ENCODE assay signal across 25 mouse cellular contexts in genomic region chr6:111621684-111622480, GRCm38 (mm10).
A peak's percentile ranks its signal among the peaks of the same experiment; 100 is the strongest.
DNase-seq lines count a peak whose midpoint lies in the region; ATAC-seq and TF ChIP-seq lines count a peak whose summit lies in the region.
"Had no signal": no experiment of that assay in that cellular context is flagged by ENCODE, and none has a peak within 500 bp of the region (broad histone marks: within the 10 kb centered on the region; RNA-seq: fewer than 3 reads in every experiment).

No protein-coding gene starts in this region.

- H3K27ac ChIP-seq in hindbrain, embryonic 11.5 days (ENCODE audit: low read depth, low read length) = no peak overlapping the region
- no peak overlapping the region for H3K27ac ChIP-seq in hindbrain, embryonic 16.5 days (ENCODE audit: low read depth, low read length)
- H3K27ac ChIP-seq in midbrain, embryonic 12.5 days (replicated peaks) = no peak overlapping the region
- no peak overlapping the region for H3K27ac ChIP-seq in midbrain, embryonic 15.5 days
- H3K27ac ChIP-seq in forebrain, embryonic 16.5 days (ENCODE audit: low read length) = no peak overlapping the region
- no peak overlapping the region for H3K27ac ChIP-seq in intestine, postnatal 0 days (ENCODE audit: low read depth, low read length)
- H3K27ac ChIP-seq: embryonic facial prominence, embryonic 13.5 days; gastrocnemius, adult 2 months; hindbrain, embryonic 14.5 days; liver, embryonic 15.5 days had no signal

- no peak overlapping the region for H3K4me2 ChIP-seq in hindbrain, embryonic 11.5 days (replicated peaks; ENCODE audit: low read depth, low read length)
- H3K4me2 ChIP-seq in hindbrain, embryonic 16.5 days (ENCODE audit: low read length) = no peak overlapping the region
- no peak overlapping the region for H3K4me2 ChIP-seq in midbrain, embryonic 12.5 days (replicated peaks)
- no peak overlapping the region for H3K4me2 ChIP-seq in midbrain, embryonic 15.5 days
- H3K4me2 ChIP-seq in forebrain, embryonic 16.5 days (ENCODE audit: low read length) = no peak overlapping the region
- no peak overlapping the region for H3K4me2 ChIP-seq in intestine, postnatal 0 days (replicated peaks; ENCODE audit: low read depth)
- H3K4me2 ChIP-seq: embryonic facial prominence, embryonic 13.5 days; heart, embryonic 11.5 days; hindbrain, embryonic 14.5 days; liver, embryonic 15.5 days; lung, embryonic 14.5 days had no signal

- 62% methylated on average over 8 of the region's 8 CpGs for WGBS in hindbrain, embryonic 11.5 days
- 41% methylated on average over 8 of the region's 8 CpGs for WGBS in hindbrain, embryonic 16.5 days
- WGBS in midbrain, embryonic 12.5 days = 58% methylated on average over 8 of the region's 8 CpGs
- 49% methylated on average over 8 of the region's 8 CpGs for WGBS in midbrain, embryonic 15.5 days
- 21% methylated on average over 8 of the region's 8 CpGs for WGBS in forebrain, embryonic 16.5 days
- 60% methylated on average over 8 of the region's 8 CpGs for WGBS in intestine, postnatal 0 days

- no peak for TF ChIP-seq CTCF in intestine, postnatal 0 days (IDR thresholded peaks at IDR 0.05; ENCODE audit: low read depth)

- H3K9me3 ChIP-seq in hindbrain, embryonic 11.5 days (ENCODE audit: control insufficient read depth, low read length) = no peaks in the 10 kb centered on the region
- no peaks in the 10 kb centered on the region for H3K9me3 ChIP-seq in hindbrain, embryonic 16.5 days (ENCODE audit: control insufficient read depth, low read length)
- no peaks in the 10 kb centered on the region for H3K9me3 ChIP-seq in midbrain, embryonic 12.5 days
- H3K9me3 ChIP-seq in midbrain, embryonic 15.5 days = no peaks in the 10 kb centered on the region
- H3K9me3 ChIP-seq in forebrain, embryonic 16.5 days (ENCODE audit: control insufficient read depth, low read length) = no peaks in the 10 kb centered on the region
- H3K9me3 ChIP-seq in intestine, postnatal 0 days (ENCODE audit: control insufficient read depth) = no peaks in the 10 kb centered on the region
- H3K9me3 ChIP-seq: embryonic facial prominence, embryonic 13.5 days; liver, embryonic 15.5 days had no signal

- ATAC-seq in hindbrain, embryonic 11.5 days (ENCODE audit: low FRiP score) = peak; percentile 64; the same call in 1 of the 2 replicates
- no peak for ATAC-seq in hindbrain, embryonic 16.5 days
- peak; percentile 38; the same call in 1 of the 2 replicates for ATAC-seq in midbrain, embryonic 12.5 days (ENCODE audit: low FRiP score, low read depth)
- ATAC-seq in midbrain, embryonic 15.5 days (replicated peaks) = no peak
- peak; percentile 78 for ATAC-seq in forebrain, embryonic 16.5 days
- ATAC-seq in intestine, postnatal 0 days = no peak
- ATAC-seq: CD4-positive, CD25-positive, alpha-beta regulatory T cell, adult 4 months had no signal

- H3K4me1 ChIP-seq in hindbrain, embryonic 11.5 days (replicated peaks; ENCODE audit: control insufficient read depth, insufficient read depth, low read length) = no peaks in the 10 kb centered on the region
- 0 out of 2 replicates have a peak, but pooled peaks cover 2% of the 10 kb centered on the region for H3K4me1 ChIP-seq in hindbrain, embryonic 16.5 days (ENCODE audit: control insufficient read depth, insufficient read depth, low read depth, low read length)
- 0 out of 2 replicates have a peak, but pooled peaks cover 4% of the 10 kb centered on the region for H3K4me1 ChIP-seq in midbrain, embryonic 12.5 days
- 0 out of 2 replicates have a peak, but pooled peaks cover 3% of the 10 kb centered on the region for H3K4me1 ChIP-seq in midbrain, embryonic 15.5 days
- H3K4me1 ChIP-seq in forebrain, embryonic 16.5 days (replicated peaks; ENCODE audit: control insufficient read depth, insufficient read depth, low read length) = no peaks in the 10 kb centered on the region
- no peaks in the 10 kb centered on the region for H3K4me1 ChIP-seq in intestine, postnatal 0 days (replicated peaks; ENCODE audit: control insufficient read depth, insufficient read depth, low read length)
- H3K4me1 ChIP-seq: embryonic facial prominence, embryonic 13.5 days; liver, embryonic 15.5 days had no signal

- H3K4me3 ChIP-seq in hindbrain, embryonic 11.5 days (ENCODE audit: low read depth, low read length) = no peak overlapping the region
- no peak overlapping the region for H3K4me3 ChIP-seq in hindbrain, embryonic 16.5 days (ENCODE audit: low read length)
- no peak overlapping the region for H3K4me3 ChIP-seq in midbrain, embryonic 12.5 days
- H3K4me3 ChIP-seq in midbrain, embryonic 15.5 days = no peak overlapping the region
- H3K4me3 ChIP-seq in forebrain, embryonic 16.5 days (replicated peaks; ENCODE audit: low read length) = no peak overlapping the region
- no peak overlapping the region for H3K4me3 ChIP-seq in intestine, postnatal 0 days (ENCODE audit: low read depth, low read length)
- H3K4me3 ChIP-seq: embryonic facial prominence, embryonic 13.5 days; gastrocnemius, adult 2 months; liver, embryonic 15.5 days had no signal

- no peaks in the 10 kb centered on the region for H3K36me3 ChIP-seq in hindbrain, embryonic 11.5 days (ENCODE audit: control insufficient read depth, insufficient read depth, low read length)
- H3K36me3 ChIP-seq in hindbrain, embryonic 16.5 days (ENCODE audit: control insufficient read depth, insufficient read depth, low read length) = no peaks in the 10 kb centered on the region
- no peaks in the 10 kb centered on the region for H3K36me3 ChIP-seq in midbrain, embryonic 12.5 days
- no peaks in the 10 kb centered on the region for H3K36me3 ChIP-seq in midbrain, embryonic 15.5 days (replicated peaks)
- no peaks in the 10 kb centered on the region for H3K36me3 ChIP-seq in forebrain, embryonic 16.5 days (ENCODE audit: control insufficient read depth, insufficient read depth)
- no peaks in the 10 kb centered on the region for H3K36me3 ChIP-seq in intestine, postnatal 0 days (ENCODE audit: control insufficient read depth, insufficient read depth)
- H3K36me3 ChIP-seq: embryonic facial prominence, embryonic 13.5 days; liver, embryonic 15.5 days had no signal

- no peak for DNase-seq in hindbrain, embryonic 11.5 days (ENCODE audit: low spot score)
- peak; percentile 18 for DNase-seq in retina, postnatal 1 day
- no peak for DNase-seq in retina, embryonic 14.5 days (ENCODE audit: low spot score)
- DNase-seq: adrenal gland, postnatal 25 days; cerebellum, adult 18-20 months; gastrocnemius, adult 2 months; gastrocnemius, postnatal 36 days; heart, adult 18-20 months; heart, postnatal 36 days; kidney, adult 2 months; kidney, postnatal 36 days; layer of hippocampus, postnatal 36 days; left cerebral cortex, postnatal 4 days; liver; lung, embryonic 14.5 days had no signal

- no peaks in the 10 kb centered on the region for H3K27me3 ChIP-seq in hindbrain, embryonic 11.5 days (ENCODE audit: control insufficient read depth, insufficient read depth, low read length)
- H3K27me3 ChIP-seq in hindbrain, embryonic 16.5 days (replicated peaks; ENCODE audit: control insufficient read depth, insufficient read depth, low read length) = no peaks in the 10 kb centered on the region
- H3K27me3 ChIP-seq in midbrain, embryonic 12.5 days = no peaks in the 10 kb centered on the region
- no peaks in the 10 kb centered on the region for H3K27me3 ChIP-seq in midbrain, embryonic 15.5 days (replicated peaks)
- H3K27me3 ChIP-seq in forebrain, embryonic 16.5 days (replicated peaks; ENCODE audit: control insufficient read depth, insufficient read depth, low read length) = no peaks in the 10 kb centered on the region
- no peaks in the 10 kb centered on the region for H3K27me3 ChIP-seq in intestine, postnatal 0 days (replicated peaks; ENCODE audit: control insufficient read depth, insufficient read depth, low read length)
- H3K27me3 ChIP-seq: embryonic facial prominence, embryonic 13.5 days; liver, embryonic 15.5 days had no signal

- H3K9ac ChIP-seq in hindbrain, embryonic 11.5 days (ENCODE audit: low read depth, low read length) = no peak overlapping the region
- H3K9ac ChIP-seq in hindbrain, embryonic 16.5 days (ENCODE audit: low read depth, low read length) = no peak overlapping the region
- H3K9ac ChIP-seq in midbrain, embryonic 12.5 days (replicated peaks) = no peak overlapping the region
- no peak overlapping the region for H3K9ac ChIP-seq in midbrain, embryonic 15.5 days
- H3K9ac ChIP-seq in forebrain, embryonic 16.5 days (replicated peaks; ENCODE audit: low read depth, low read length) = no peak overlapping the region
- no peak overlapping the region for H3K9ac ChIP-seq in intestine, postnatal 0 days (ENCODE audit: low read depth, low read length)
- H3K9ac ChIP-seq: embryonic facial prominence, embryonic 13.5 days; hindbrain, embryonic 14.5 days; liver, embryonic 15.5 days; lung, embryonic 14.5 days had no signal

Comparison
In these comparisons a context has a peak if more than half of its experiments do, and no peak if none do; other contexts are left out.
1. ATAC-seq: peak in hindbrain, embryonic 11.5 days (single experiment), midbrain, embryonic 12.5 days (single experiment) and forebrain, embryonic 16.5 days (single experiment); none in hindbrain, embryonic 16.5 days (single experiment), midbrain, embryonic 15.5 days (single experiment) and intestine, postnatal 0 days (single experiment).